Mouse (Mus musculus) adrenal gland, postnatal 4 days (tissue): ENCODE measurements at regions not wholly inside any gene's neighbourhood (a gene's known extent, or its start where the extent isn't known, plus 50 kb on each side); places are given as distances from the start of the nearest gene placed in this dataset.

Experiments used
- DNase-seq, 2 experiments: peaks; one replicate each; pipeline ENCODE4 v3.0.0; 2021 to 2022; ENCODE audit warnings: low spot score in 2 of 2, mixed read lengths in 2 of 2

DNA sequence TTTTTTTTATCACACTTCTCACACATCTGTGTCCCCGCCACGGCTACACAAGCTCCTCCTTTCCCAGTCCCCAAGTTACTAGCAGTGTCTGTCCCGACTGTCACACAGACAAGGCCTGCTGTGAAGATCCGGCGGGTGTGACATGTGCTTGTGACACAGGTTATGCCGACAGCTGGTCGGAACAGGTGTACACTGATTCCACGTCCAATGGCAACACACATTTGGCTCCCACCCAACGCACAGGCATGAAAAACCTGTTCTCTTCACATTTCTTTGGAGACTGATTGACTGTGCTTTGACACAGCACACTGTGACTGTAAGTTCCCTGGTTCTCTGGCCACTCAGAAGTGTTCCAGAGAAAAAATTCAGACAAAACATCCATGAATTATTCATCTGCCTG is 281.4 kb downstream of the En1 start:
- DNase-seq = no peak

DNA sequence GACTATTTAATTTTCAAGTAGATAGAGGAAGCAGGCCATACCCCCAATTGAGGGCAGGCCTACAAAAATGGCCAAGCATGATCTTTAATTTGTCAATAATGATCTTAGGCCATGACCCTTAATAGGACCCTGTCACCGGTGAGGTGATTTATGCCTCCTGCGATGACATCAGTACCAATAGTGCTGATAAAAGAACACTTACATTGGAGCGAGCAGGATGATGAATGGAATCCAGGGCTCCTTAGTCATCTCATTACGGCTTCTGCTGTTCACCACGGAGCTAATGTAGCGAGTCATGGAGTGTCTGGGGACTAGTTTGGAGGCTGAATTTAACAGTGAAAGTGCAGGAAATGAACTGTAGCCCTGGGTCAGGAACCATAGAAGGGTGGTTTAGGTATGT is 308.6 kb downstream of the En1 start:
- no peak for DNase-seq

- no peak for DNase-seq
Observed at GRCm38 (mm10) chr1:120911962-120912670, 309.9 kb downstream of the En1 start.

GRCm38 (mm10) chr1:120921540-120921939 is 319.3 kb downstream of the En1 start:
- DNase-seq = no peak

GRCm38 (mm10) chr1:120925271-120925670 is 323.1 kb downstream of the En1 start:
- no peak for DNase-seq

- DNase-seq = no peak
Observed at GRCm38 (mm10) chr1:120930141-120930540, 327.9 kb downstream of the En1 start.

DNA sequence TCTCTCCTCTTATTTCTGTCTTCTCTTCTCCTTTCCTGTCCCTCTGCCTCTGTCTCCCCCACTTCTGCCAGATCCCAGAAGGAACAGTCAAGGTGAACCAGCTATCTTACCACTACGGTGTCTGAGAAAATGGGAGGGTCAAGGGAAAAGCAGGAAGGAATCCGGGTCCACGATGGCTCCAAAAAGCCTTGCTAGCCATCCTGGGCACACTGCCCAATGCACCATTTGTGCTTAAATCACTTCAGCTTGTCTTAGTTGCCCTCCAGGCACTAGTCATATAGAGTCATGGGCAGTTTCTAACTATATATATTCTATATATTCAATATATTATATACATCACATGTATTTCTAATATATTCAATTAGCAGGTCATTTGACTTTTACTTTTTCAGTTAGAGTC is 333.1 kb downstream of the En1 start:
- no peak for DNase-seq

- no peak for DNase-seq
Observed at GRCm38 (mm10) chr1:120943711-120944110, 341.5 kb downstream of the En1 start.

DNA sequence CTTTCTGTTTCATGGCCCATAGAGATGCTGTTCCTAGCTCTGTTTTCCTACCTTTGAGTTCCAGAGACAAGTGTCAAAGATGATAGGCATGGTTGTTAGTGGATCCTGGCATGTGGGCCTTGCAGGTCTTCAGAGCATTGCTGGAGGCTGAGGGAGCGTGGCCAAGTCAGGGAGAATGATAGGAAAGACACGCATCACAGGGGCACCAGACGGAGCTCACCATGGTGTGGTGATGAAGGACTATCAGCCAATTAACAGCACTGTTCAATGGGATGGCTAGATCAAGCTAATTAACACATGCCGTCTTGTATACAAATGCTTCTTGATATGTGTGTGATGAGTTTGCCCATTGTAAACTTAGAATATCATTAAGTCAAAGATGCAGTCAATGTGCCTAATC is 344.1 kb downstream of the En1 start:
- no peak for DNase-seq

GRCm38 (mm10) chr1:120961235-120961634 is 359.0 kb downstream of the En1 start:
- DNase-seq = no peak

DNA sequence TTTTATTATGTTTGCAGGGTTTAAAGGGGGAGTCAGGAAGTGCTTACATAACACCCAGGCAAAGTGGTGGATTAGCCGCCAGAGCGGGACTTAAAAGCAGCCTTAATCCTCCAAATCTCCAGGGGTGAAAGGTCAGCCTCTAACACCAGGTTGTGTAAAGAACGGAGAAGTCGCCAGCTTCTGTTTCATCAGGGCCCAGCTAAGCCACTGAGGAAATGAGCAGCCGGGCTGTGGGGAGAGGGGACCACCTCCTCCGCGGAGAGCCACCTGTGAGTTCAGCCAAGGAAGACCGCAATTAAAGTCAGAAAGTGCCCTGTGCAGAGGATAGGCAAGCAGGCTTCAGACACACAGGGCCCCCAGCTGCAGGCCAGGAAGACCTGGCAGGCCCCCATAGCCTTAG is 359.8 kb downstream of the En1 start:
- no peak for DNase-seq

- no peak for DNase-seq
Observed at GRCm38 (mm10) chr1:120963477-120964178, 361.4 kb downstream of the En1 start.

DNA sequence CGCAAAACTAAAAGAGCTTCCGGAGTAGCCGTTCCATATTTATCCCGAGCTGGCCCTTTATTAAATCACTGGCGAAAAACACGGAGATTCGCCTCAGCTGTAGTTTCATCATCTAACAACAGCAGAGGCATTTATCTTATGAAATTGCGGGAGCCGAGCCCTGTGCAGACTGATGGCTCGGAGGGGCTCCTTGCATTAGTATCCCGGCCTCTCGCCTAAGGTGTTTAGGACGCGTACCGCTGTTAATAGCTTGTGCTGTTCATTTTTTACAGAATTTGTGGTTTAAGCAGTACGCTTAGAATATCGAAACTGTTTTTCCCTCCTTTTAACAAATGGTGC is 361.9 kb downstream of the En1 start:
- DNase-seq = no peak

- DNase-seq = no peak
Observed at GRCm38 (mm10) chr1:120966132-120966531, 363.9 kb downstream of the En1 start.

DNA sequence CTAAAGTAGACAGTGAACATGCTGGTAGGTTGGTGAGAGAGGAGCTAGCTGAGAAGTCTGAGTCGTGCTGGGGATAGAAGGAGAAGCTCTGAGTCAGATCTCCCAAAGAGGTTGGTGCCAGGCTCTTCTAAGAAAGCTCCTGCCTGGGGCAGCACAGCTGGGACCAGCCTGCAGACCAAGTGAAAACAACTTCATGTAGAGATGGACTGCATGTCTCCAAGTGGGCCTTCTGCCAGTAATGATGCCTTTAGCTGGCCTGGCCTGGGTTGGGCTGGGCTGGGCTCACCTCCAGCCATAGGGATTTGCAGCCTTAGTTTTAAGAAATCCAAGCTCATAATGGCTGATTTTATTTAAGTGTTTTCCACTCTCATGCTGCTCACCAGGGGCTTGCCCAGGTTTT is 357.7 kb downstream of the Insig2 start:
- DNase-seq = no peak

DNA sequence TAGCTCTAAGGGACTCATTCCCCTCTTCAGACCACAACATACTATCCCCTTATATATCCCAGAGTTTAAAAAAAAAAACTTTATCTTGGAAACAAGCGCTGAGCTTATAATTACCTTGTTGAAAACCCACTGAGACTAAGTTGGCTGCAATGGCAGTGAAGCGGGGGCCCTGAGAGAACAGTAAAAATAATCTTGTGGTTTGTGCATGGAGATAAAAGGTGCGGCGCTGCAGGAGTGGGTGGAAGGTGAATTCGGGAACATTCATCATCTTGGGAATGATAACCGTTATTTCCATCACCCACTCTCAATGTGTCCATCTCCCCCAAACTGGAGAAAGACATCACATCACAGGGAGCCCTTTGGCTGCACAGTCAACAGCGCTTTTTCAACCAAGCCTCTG is 327.9 kb downstream of the Insig2 start:
- DNase-seq = no peak

DNA sequence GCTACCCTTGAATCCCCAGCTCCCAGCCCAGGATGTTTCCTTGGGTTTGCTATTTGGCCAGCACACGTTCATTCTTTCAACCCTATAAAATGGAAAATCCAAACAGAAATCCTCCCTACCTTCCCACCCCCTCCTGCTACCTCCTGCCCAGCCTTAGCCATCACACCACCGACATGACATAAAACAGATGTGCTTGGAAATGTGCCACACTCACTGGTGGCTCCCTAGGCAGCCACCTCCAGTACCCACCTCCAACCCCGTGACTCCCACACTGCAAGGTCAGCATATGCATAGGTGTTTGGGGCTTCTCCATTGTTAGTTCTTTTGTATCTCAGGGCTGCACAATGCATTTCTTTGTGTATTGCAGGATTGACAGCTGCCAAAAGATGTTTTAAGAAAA is 327.2 kb downstream of the Insig2 start:
- DNase-seq = no peak

GRCm38 (mm10) chr1:121012126-121012525 is 320.3 kb downstream of the Insig2 start:
- no peak for DNase-seq

DNA sequence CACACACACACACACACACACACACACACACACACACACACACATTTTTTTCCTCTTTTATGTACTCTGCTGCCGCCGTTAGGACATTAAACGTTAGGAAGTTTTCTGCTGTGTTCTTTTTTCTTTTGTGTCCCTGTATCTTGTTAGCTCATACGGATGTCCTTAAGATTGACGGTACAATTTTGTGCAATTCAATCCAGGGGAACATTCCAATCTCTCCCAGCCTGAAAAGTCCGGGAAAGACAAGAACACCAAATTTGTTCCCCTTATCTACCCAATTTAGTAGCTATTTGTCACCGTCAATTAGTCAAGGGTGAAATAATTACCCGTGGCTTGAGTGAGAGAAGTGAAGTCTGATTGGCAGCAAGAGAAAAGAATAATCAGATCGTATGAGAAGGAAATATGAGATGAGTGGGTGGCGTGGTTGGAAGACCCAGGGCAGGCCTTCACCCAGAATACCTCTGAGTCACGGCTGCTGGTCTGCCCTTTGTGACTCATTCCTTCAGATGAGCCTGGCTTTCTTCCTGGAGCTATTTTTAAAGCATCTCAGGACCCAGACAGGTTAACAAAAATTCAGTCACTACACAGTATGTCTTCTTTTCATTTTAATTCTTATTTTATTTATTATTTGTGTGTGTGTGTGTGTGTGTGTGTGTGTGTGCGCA is 318.4 kb downstream of the Insig2 start:
- DNase-seq = no peak

DNA sequence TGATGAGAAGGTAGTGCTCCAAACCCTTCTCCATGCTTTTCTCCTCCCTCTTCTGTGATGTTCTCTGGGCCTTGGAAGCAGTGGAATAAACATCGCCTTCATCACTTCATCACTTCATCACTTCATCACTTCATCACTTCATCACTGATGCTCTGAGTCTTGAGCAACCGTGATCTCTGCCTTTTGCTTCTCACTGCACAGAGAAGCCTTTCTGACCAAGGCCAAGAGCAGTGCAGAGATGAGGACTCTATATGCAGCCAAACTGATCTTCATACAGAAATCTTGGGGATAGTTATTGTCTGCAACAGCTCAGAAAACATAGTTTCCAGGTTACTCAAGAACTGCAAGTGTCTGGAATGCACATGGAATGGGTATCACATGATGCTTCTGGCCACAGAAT is 303.0 kb downstream of the Insig2 start:
- no peak for DNase-seq

GRCm38 (mm10) chr1:121034761-121035393 is 297.5 kb downstream of the Insig2 start:
- no peak for DNase-seq

GRCm38 (mm10) chr1:121046581-121046980 is 285.8 kb downstream of the Insig2 start:
- no peak for DNase-seq
